Comparison of ENCODE assay signal across 19 mouse cellular contexts in genomic region chr2:53047749-53048387, GRCm38 (mm10).
"Had no signal": no experiment of that assay in that cellular context is flagged by ENCODE, and none has a peak within 500 bp of the region (broad histone marks: within the 10 kb centered on the region; RNA-seq: fewer than 3 reads in every experiment).

No protein-coding gene starts in this region.

- H3K4me2 ChIP-seq: lung, embryonic 15.5 days; midbrain, embryonic 11.5 days; midbrain, embryonic 13.5 days; midbrain, embryonic 15.5 days; neural tube, embryonic 13.5 days; neural tube, embryonic 15.5 days had no signal

- ATAC-seq: midbrain, embryonic 13.5 days; midbrain, embryonic 15.5 days had no signal

- DNase-seq: lung, adult 2 months; lung, postnatal 14 days; lung, postnatal 36 days; retina, postnatal 1 day; right cerebral cortex, adult 18-20 months; right cerebral cortex, postnatal 25 days; right cerebral cortex, postnatal 4 days; spleen, adult 18-20 months; thymus, adult 18-20 months; thymus, postnatal 14 days; thymus, postnatal 36 days had no signal

- H3K9me3 ChIP-seq: lung, embryonic 15.5 days; megakaryocyte, embryonic 14.5 days; midbrain, embryonic 13.5 days; midbrain, embryonic 15.5 days; neural tube, embryonic 13.5 days; neural tube, embryonic 15.5 days had no signal

- H3K36me3 ChIP-seq: lung, embryonic 15.5 days; midbrain, embryonic 15.5 days had no signal

- H3K4me3 ChIP-seq: lung, embryonic 15.5 days; megakaryocyte, embryonic 14.5 days; midbrain, embryonic 13.5 days; midbrain, embryonic 15.5 days; neural tube, embryonic 13.5 days; neural tube, embryonic 15.5 days had no signal

- H3K9ac ChIP-seq: lung, embryonic 15.5 days; midbrain, embryonic 13.5 days; midbrain, embryonic 15.5 days; neural tube, embryonic 13.5 days; neural tube, embryonic 15.5 days had no signal

- H3K27ac ChIP-seq: lung, embryonic 15.5 days; macrophage; midbrain, embryonic 13.5 days; midbrain, embryonic 15.5 days; neural tube, embryonic 13.5 days; neural tube, embryonic 15.5 days had no signal

- H3K27me3 ChIP-seq: lung, embryonic 15.5 days; midbrain, embryonic 13.5 days; midbrain, embryonic 15.5 days; neural tube, embryonic 13.5 days; neural tube, embryonic 15.5 days had no signal

- H3K4me1 ChIP-seq: lung, embryonic 15.5 days; midbrain, embryonic 13.5 days; midbrain, embryonic 15.5 days had no signal
